Mouse (Mus musculus) brain, embryonic 14.5 days (tissue): ENCODE results near the gene Spo11.

ENCODE experiments used
- CTCF ChIP-seq: fragments of 200-500 bp; IDR thresholded peaks from 2 replicates; pipeline ENCODE4 v1.5.1; 2012; ENCODE audit warnings: inconsistent platforms, mild to moderate bottlenecking, moderate library complexity, borderline replicate concordance; ENCODE audit not compliant: insufficient read depth, insufficient read length; ENCODE audit errors: extremely low read depth
- POLR2A ChIP-seq: fragments of 200-500 bp; IDR thresholded peaks from 2 replicates; pipeline ENCODE4 v1.6.1; 2012; ENCODE audit warnings: mild to moderate bottlenecking, inconsistent platforms, borderline replicate concordance; ENCODE audit not compliant: poor library complexity, insufficient read depth, insufficient read length, severe bottlenecking; ENCODE audit errors: extremely low read depth

DNA sequence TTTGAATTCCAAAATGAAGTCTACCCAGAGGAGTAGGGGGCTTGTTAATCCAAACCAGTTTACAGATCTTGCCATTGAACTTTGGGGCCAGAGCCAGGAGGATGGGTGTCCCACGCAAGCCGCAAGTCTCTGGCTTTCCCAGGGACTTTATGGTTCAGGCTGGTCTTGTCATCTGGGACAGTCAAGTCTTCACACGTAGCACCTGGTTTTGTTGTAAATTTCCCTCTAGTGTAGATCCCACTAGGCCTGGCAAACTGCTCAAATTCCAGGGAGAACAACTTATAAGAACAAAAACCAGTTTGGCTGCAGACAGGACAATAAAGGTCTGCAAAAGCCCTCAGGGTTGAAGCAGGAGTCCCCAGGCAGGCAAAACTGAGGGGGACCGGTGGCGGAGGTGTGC, 40.7 kb upstream of the Spo11 start:
- TF ChIP-seq CTCF (no peak), POLR2A (no peak)
